Mouse (Mus musculus): Measurements from ENCODE around the gene Bahcc1. TPM values are rescaled to one million over a fixed set of nuclear protein-coding genes. Genes with fewer than 3 reads are reported as not detected.

Gene Bahcc1
- total RNA-seq, 1 experiment from 2014 or later: 13.2 TPM

DNA sequence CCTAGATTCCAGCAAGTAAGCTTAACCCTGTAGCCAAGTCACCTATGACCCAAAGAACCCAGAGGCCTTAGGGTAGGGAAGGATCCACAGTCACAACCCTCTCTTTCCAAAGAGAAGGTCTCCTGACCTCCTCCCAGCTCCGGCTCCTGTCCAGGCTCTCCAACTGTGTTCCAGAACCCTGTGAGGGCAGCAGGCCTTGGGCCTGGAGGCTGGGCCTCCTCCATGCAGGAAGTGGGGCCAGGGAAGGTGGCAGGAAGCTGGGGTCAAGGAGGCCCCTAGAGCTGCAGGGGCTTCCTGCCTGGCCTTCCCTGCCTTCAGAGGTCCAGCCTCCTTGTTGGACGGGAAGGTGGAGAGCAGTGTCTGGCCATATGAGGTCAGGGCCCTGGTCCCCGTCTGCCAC lies 48.5 kb downstream of the Bahcc1 start:
- ATAC-seq (replicated peaks; ENCODE audit: low read depth, poor library complexity, severe bottlenecking): no peak

DNA sequence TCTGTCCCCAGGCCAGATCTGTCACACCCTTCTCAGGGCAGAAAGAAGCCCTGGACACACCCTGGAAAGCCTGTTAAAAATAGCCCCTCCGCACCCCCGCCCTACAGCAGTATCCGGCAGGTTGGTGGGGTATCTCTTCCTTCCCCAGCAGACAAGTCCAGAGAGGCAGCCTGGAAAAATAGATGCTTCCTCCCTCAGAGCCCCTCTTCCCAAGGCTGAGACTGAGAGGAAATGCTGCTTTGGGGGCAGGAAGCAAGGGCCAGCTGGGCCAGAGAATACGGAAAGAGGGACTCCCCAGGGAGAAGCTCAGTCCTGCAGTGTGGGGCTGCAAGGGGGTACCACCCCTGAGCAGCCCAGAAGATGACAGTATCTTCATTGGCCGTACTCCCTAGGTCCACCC lies 50.8 kb downstream of the Bahcc1 start:
- ATAC-seq (replicated peaks; ENCODE audit: low read depth, poor library complexity, severe bottlenecking): no peak

DNA sequence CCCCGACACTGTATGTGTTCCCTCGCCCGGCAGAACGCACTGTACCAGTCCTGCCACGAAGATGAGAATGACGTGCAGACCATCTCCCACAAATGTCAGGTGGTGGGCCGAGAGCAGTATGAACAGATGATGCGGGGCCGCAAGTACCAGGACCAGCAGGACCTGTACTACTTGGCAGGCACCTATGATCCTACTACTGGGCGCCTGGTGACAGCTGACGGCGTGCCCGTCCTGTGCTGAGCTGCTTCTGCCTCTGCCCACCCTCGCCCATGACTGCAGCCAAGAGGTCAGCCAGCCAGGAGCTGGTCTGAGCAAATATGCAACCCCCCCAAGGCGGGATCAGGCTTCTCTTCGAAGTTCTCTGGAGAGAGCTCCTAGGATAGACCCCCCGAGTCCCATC lies 56.9 kb downstream of the Bahcc1 start:
- no peak for ATAC-seq (replicated peaks; ENCODE audit: low read depth, poor library complexity, severe bottlenecking)

DNA sequence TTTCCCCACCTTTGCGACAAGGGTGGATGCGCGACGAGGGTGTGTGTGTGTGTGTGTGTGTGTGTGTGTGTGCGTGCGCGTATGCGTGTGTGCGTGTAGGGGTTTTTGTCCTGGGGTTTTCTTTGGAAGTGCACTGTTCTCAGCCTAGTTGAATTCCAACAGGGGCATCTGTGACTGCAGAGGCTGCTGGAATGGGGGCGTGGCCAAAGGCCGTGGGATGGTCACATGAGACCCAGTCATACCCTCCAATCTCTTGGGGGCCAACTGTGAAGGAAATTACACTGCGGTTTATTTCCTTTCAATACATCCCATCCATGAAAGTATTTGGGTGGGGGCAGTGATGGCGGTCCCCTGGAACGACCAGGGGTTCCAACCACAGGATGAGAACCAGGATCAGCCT lies 57.5 kb downstream of the Bahcc1 start:
- no peak for ATAC-seq (replicated peaks; ENCODE audit: low read depth, poor library complexity, severe bottlenecking)

DNA sequence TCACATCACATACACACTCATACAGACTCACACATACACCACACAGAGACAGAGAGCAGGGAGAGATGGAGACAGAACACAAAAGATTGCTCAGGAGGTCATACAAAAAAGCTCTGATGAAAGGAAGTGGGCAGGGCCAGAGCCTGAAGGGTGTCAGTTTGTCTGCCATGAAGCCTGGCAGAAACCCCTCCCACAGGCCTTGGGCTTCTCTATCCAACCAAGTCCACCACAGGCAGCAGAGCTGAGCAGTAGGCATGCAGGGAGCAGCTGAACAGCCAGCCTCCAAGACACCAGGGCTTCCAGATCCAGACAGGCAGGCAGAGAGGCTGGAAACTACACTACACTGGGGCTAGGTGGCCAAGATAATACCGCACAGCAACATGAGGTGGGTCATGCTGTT lies 61.0 kb downstream of the Bahcc1 start:
- ATAC-seq (replicated peaks; ENCODE audit: low read depth, poor library complexity, severe bottlenecking): peak; percentile 81

DNA sequence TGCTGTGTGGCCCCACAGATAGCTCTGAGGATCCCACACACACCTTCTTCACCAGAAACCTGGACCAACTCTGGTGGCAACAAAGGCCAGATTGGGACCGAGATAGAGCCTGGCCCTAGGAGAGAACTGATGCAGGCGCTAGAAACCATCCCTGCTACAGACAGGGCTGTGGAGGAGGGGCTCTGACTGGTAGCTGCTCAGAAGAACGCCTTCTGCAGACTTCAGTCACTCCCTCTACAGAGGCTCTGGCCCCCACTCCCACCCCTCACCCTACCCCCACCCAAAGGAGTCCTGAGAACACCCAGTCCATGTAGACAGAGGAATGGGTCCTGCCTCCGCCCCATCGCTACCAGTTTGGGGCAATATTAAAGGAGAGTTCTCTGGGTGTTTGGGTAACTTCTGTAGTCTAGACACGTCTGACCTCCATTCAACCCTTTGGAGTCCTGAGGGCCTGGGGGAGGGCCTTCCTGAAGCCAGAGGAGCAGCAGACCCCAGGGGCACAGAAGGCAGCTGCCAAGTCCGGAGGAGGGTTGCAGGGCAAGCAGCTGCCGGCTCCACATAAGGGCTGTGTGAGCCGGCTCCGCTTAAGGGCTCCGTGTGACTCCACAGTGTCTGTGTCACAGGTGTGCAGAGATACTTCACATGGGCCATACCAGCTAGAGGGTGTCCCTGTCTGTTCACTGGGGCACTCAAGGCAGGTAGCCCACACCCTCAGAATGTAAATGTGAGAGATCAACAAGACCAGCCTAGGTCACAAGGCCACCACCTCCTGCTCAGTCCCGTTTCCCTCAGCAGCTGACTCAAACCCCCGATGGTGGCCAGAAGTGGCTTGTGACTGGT lies 63.8 kb downstream of the Bahcc1 start:
- no peak for ATAC-seq (replicated peaks; ENCODE audit: low read depth, poor library complexity, severe bottlenecking)

- no peak for ATAC-seq (replicated peaks; ENCODE audit: low read depth, poor library complexity, severe bottlenecking)
Observed at GRCm38 (mm10) chr11:120297767-120298166, 65.0 kb downstream of the Bahcc1 start.

DNA sequence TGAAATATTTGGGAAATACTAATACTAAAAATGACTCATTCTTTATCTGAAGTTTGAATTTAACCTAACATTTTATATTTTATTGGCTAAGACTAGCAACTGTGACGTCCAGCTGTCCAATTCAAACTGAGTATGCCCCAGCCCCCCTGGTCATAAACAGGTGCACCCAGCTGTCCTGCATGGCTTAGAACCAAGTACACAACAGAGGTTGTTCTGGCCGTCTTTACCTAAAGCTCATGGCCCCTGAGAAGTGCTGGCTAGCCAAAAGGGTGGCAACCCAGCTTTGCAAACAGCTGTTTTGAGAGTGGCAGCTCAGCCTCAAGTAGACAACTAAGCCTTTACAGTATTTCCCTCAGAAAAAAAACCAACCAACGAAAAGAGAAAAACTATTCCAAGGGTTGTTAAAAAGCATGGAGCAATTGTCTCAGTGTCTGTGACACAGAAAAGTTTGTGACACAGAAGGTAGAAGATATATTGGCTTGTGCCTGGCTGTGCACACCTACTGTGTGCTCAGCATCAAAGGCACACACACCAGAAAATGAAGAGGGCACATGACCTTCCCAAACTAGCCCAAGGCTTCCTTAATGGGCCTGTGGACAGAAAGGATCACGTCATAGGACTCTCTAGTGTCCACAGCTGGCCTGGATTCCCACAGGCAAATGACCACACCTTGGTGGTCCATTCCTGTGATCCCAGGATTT lies 65.8 kb downstream of the Bahcc1 start:
- ATAC-seq (replicated peaks; ENCODE audit: low read depth, poor library complexity, severe bottlenecking): no peak

GRCm38 (mm10) chr11:120299484-120299883 lies 66.7 kb downstream of the Bahcc1 start:
- ATAC-seq (replicated peaks; ENCODE audit: low read depth, poor library complexity, severe bottlenecking): no peak

DNA sequence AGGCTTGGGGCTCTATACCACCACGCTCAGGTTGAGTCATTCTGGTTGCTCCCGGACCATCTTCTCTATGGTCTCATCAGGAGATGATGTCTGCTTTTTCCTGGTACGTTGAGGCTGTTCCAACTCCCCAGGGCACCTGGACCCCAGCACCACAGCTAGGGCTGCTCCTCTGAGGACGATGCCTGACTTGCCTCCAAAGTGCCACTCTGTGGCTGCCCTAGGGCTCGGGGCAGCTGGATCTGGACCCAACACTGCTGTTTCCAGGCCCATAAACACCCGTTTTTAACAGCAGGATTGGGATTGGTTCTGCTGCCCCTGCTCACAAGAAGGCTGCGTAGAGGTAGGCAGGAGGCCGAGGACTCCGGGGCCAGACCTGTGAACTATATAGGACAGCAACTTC lies 70.4 kb downstream of the Bahcc1 start:
- ATAC-seq (replicated peaks; ENCODE audit: low read depth, poor library complexity, severe bottlenecking): no peak

DNA sequence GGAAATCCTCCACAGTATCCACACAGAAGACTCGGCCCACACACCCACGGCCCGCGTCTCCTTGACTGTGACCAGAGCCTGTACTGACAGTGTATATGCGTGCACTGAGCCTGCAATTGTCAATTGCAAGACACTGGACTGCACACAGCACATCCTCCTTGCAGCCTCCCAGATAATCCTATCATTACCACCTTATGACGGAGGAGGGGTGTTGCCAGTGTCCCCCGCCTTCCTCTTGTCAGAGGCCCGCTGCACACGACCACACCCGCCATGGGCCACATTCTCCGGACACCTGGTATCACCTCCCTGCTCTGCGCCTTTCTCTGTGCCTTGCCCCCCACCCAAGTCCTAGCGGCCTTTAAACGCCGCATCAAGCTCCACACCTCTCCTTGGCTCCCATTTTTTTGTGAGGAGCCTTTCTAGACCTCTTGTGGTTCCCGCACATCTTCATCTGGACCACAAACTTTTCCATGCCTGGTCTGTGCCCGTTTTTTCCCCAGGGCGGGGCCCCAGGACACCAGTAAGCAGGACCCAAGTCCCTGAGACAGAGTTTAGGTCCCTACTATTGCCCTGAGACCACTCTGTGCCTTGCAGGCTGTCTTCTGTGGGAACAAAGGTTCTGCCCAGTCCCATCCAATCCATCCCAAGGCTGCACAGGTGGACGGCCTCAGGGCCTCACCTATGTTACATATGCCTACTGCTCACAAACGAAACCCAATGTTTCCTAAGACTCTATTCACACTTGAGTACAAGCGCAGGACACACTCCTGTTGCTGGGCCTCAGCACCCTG lies 71.0 kb downstream of the Bahcc1 start:
- ATAC-seq (replicated peaks; ENCODE audit: low read depth, poor library complexity, severe bottlenecking): no peak

DNA sequence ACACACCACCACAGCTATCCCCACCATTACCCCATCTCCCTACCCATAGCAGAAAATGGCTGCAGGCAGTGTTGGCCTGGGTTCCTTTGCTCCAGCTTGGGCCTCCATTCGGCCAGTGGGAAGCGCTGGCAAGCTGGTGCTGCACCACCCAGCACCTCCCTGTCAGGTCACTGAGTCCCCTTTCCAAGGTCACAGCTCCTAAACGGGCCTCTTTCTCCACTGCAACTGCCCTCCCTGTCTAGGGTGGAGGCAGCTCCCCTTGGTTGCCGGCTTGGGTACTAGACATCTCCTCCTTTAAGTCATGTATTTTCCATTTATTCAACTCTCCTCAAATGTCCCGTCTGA lies 71.6 kb downstream of the Bahcc1 start:
- ATAC-seq (replicated peaks; ENCODE audit: low read depth, poor library complexity, severe bottlenecking): no peak

DNA sequence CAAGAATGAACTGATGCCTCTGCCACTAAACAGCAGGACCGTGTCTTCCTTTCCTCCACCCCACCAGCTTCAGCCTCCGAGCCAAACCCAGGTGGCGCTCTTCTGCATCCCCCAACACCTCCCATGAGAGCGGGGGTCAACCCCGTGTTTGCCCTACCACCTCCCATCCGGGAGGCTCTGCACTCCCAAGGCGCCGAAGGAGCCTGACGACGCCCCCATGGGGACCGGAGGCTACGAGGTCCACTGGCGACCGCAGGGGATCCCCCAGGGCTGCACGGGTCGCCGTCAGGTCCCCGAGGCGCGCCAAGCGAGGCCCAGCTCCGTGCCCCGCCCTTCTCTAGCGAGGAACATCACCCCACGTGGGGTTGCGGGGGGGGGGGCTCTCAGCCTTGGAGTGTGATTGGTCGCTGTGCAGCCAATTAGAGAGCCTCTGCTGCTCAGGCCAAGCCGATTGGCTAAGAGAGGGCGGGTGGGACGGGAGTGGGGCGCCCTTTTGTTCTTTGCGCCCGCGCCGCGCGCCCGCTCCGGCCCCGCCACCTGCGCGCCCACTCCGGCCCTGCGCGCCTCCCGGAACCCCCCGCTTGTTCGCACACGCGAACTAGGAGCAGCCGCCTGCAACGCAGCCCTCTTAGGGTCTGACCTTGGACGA lies 72.3 kb downstream of the Bahcc1 start:
- peak; percentile 78 for ATAC-seq (replicated peaks; ENCODE audit: low read depth, poor library complexity, severe bottlenecking)

DNA sequence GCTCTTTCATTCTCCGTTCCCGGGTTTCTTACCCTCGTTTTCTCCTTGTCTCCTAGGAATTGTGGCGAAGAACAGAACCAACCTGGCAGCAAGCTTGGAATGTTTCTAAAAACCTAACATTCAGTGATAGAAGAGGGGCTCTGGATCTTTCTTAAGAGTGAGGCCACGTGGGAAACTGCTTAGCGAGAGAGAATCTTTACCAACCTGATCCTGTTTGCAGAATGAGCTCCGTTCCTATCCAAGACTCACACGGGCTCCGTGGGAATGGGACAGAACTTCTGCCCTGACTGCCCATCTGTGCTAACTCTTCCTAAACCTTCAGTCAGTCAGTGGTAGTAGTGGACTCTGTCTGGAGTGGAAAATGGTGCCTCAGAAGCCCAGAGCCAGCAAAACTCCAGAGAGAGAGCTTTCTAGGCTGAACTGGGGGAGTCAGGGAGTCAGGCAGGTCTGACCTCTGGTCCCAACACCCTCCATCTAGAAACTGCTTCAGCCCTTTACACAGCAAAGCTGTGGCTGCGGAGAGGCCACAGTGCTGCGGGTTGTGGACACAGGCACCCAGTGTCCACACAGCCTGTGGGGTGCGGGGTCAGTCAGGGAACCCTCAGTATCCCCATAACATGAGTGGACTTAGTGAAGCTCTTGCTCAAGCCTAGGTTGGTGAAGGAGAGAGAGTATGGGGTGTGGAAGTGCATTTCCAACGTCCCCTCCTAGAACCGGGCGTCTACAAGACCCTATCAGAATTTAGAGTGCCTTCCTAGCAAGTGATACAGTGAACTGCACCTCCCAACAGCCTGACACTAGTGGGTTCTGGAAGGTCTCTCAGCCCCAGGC lies 73.0 kb downstream of the Bahcc1 start:
- ATAC-seq (replicated peaks; ENCODE audit: low read depth, poor library complexity, severe bottlenecking): no peak

GRCm38 (mm10) chr11:120306366-120307131 lies 73.8 kb downstream of the Bahcc1 start:
- ATAC-seq (replicated peaks; ENCODE audit: low read depth, poor library complexity, severe bottlenecking): no peak

DNA sequence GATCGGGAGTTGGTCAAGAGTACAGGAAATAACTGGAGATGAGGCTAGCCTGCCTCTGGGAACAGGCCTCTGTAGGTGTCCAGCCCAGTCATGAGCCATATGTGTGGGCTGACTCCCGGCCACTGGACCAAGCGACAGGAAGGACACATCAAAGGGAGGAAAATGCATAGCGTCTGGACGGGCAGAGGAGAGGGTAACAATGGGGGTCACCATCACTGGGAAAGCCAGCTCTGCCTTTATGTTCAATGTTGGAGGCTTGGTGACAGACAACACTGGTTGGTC lies 74.3 kb downstream of the Bahcc1 start:
- no peak for ATAC-seq (replicated peaks; ENCODE audit: low read depth, poor library complexity, severe bottlenecking)

DNA sequence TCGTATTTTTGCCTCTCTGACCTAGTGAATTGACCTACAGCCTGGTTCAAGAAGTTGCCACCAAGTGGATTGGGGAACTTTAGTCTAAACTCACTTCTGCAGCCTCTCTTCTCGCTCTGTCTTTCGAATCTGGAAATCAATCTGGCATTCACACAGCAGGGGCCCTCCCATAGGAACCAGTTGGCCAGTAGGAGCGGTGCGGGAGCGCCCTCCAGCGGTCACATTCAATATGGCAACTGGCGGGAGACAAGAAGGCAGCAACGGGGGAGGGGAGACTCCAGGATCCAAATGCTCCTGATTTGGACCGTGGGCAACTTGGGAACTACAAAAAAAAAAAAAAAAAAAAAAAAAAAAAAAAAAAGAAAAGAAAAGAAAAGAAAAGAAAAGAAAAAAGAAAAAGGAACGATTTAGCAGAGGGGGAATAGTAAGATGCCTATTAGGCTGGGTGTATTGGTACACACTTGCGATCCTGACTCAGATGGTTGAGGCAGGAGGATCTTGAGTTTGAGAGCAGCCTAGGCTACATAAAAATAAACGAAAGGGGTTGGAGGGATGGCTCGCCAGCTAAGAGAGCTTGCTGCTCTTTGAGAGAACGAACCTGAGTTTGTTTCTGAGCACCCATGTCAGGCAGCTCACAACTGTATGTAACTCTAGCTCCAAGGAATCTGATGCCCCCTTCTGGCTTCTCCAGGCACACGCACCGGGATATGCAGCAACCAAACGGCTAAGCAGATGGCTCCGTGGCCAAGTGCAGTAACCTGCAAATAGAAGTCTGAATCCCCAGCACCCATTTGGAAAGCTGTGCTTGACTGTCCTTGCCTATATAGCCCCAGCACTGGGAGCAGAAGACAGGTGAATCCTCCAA lies 75.1 kb downstream of the Bahcc1 start:
- ATAC-seq (replicated peaks; ENCODE audit: low read depth, poor library complexity, severe bottlenecking): peak; percentile 50

Measured in common myeloid progenitor, adult 5-6 weeks (primary cell).